ENCODE assay signal across 8 mouse cellular contexts in the genomic region with DNA sequence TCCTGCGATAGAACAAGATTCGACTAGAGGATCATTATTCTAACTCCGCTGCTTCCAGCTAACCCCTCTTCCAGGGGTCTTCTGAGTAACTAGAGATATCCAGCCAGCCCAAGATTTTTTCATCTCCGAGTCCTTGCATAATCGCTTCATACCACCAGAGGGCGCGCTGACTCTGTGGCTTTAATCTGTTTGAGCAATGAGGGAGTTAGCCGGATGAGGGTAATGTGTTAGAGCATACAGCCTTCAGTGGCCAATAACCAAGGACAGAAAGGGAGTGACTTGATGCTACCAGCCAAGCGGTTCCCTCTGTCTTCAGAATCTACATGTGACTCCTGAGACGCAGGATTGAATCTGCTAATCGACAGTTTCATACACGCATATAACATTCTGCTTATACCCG. TPM values are rescaled to one million over a fixed set of nuclear protein-coding genes. Genes with fewer than 3 reads are reported as not detected.
DNase-seq lines count a peak whose midpoint lies in the region; ATAC-seq and TF ChIP-seq lines count a peak whose summit lies in the region.

No protein-coding gene starts in this region.

- H3K36me3 ChIP-seq in kidney, embryonic 14.5 days (ENCODE audit: control insufficient read depth, insufficient read depth, low read length): no peaks in the 10 kb centered on the region
- no peaks in the 10 kb centered on the region for H3K36me3 ChIP-seq in liver, adult 2 months (ENCODE audit: control insufficient read depth, insufficient read depth, low read length)
- H3K36me3 ChIP-seq in stomach, postnatal 0 days (ENCODE audit: control insufficient read depth, insufficient read depth, low read length): no peaks in the 10 kb centered on the region

- H3K9me3 ChIP-seq in kidney, embryonic 14.5 days (ENCODE audit: control insufficient read depth, low read length): no peaks in the 10 kb centered on the region
- H3K9me3 ChIP-seq in stomach, postnatal 0 days (ENCODE audit: control insufficient read depth, low read length): no peaks in the 10 kb centered on the region

- TF ChIP-seq EP300 in stomach, postnatal 0 days (optimal IDR thresholded peaks at IDR 0.05): no peak

- intact Hi-C loops in gastrocnemius, postnatal 36 days (cut with DNase I): loop anchor here (2.0 to 10.0 kb wide), 2 partner anchors 58 to 264 kb away; no protein-coding TSS in a partner anchor

- no peak overlapping the region for H3K4me2 ChIP-seq in kidney, embryonic 14.5 days (replicated peaks; ENCODE audit: low read depth, low read length)
- no peak overlapping the region for H3K4me2 ChIP-seq in stomach, postnatal 0 days (replicated peaks; ENCODE audit: low read depth)

- TF ChIP-seq CTCF in liver, adult 2 months (IDR thresholded peaks at IDR 0.05; ENCODE audit: low read depth, low read length): peak; percentile 74
- peak; percentile 98 for TF ChIP-seq CTCF in stomach, postnatal 0 days (IDR thresholded peaks at IDR 0.05; ENCODE audit: low read depth)

- H3K4me1 ChIP-seq in kidney, embryonic 14.5 days (ENCODE audit: control insufficient read depth, insufficient read depth, low read length): peaks cover 15% of the 10 kb centered on the region
- peaks cover 4% of the 10 kb centered on the region; the same call in 1 of the 2 replicates for H3K4me1 ChIP-seq in liver, adult 2 months (ENCODE audit: control insufficient read depth, insufficient read depth, low read length)
- H3K4me1 ChIP-seq in stomach, postnatal 0 days (replicated peaks; ENCODE audit: control insufficient read depth, insufficient read depth): no peaks in the 10 kb centered on the region

- no peak overlapping the region for H3K27ac ChIP-seq in kidney, embryonic 14.5 days (ENCODE audit: low read depth, low read length)
- H3K27ac ChIP-seq in liver, adult 2 months (replicated peaks; ENCODE audit: insufficient read depth, low read depth, low read length): no peak overlapping the region
- H3K27ac ChIP-seq in stomach, postnatal 0 days (replicated peaks): no peak overlapping the region

- peak; percentile 36; the same call in 1 of the 2 replicates for ATAC-seq in kidney, embryonic 14.5 days (ENCODE audit: low FRiP score, low TSS enrichment)
- no peak for ATAC-seq in stomach, postnatal 0 days (ENCODE audit: low FRiP score, low TSS enrichment)

- 14% methylated on average over 13 of the region's 13 CpGs for WGBS in kidney, embryonic 14.5 days
- 10% methylated on average over 13 of the region's 13 CpGs for WGBS in liver, adult 2 months
- 12% methylated on average over 13 of the region's 13 CpGs for WGBS in stomach, postnatal 0 days

- H3K9ac ChIP-seq in kidney, embryonic 14.5 days (ENCODE audit: low read depth, low read length): no peak overlapping the region
- H3K9ac ChIP-seq in liver, adult 2 months (ENCODE audit: low read depth, low read length): no peak overlapping the region
- no peak overlapping the region for H3K9ac ChIP-seq in stomach, postnatal 0 days (ENCODE audit: low read length)

- H3K27me3 ChIP-seq in kidney, embryonic 14.5 days (ENCODE audit: control insufficient read depth, insufficient read depth, low read length): peaks cover 22% of the 10 kb centered on the region
- no peaks in the 10 kb centered on the region for H3K27me3 ChIP-seq in liver, adult 2 months (ENCODE audit: control insufficient read depth, insufficient read depth, low read length)
- no peaks in the 10 kb centered on the region; the same call in 1 of the 2 replicates for H3K27me3 ChIP-seq in stomach, postnatal 0 days (ENCODE audit: control insufficient read depth, insufficient read depth, low read length)

- no peaks in the 10 kb centered on the region; the same call in 1 of the 2 replicates for H3K79me2 ChIP-seq in liver, adult 2 months (ENCODE audit: control insufficient read depth, insufficient read depth, low read length)

- H3K4me3 ChIP-seq in kidney, embryonic 14.5 days (ENCODE audit: low read length): no peak overlapping the region
- H3K4me3 ChIP-seq in liver, adult 2 months (ENCODE audit: insufficient read depth, low read depth, low read length): no peak overlapping the region
- no peak overlapping the region for H3K4me3 ChIP-seq in stomach, postnatal 0 days (ENCODE audit: low read depth, low read length)

- no peak for TF ChIP-seq POLR2A in liver, adult 2 months (IDR thresholded peaks at IDR 0.05; ENCODE audit: extremely low read depth, insufficient read depth, low read length)

- peak; percentile 92 for DNase-seq in 416B (ENCODE audit: low read depth)
- peak; percentile 75 for DNase-seq in adrenal gland, adult 8-10 months
- peak; percentile 87 for DNase-seq in embryo, embryonic 11 days
- DNase-seq in gastrocnemius, postnatal 36 days: peak; percentile 74 to 78
- peak; percentile 70 for DNase-seq in liver, adult 2 months (ENCODE audit: extremely low read depth, low read depth, low spot score)
- peak; percentile 88 for DNase-seq in neural tube, embryonic 10.5 days (ENCODE audit: extremely low spot score, low spot score)
- peak; percentile 87 for DNase-seq in stomach, postnatal 0 days (ENCODE audit: low spot score)

RNA-seq across cellular contexts. Expression of gene Esrp2, which starts 4.0 kb away (rescaled TPM):
- total RNA-seq in adrenal gland, adult 8-10 months (2022): 1 to 10 TPM; 2.7 to 5.6 (median 4.7) TPM
- under 1 TPM in 1 of 2 experiments, not detected in 1; 0.26 TPM for total RNA-seq in gastrocnemius, postnatal 36 days (2021)
- 5.6 and 9.1 TPM in 2 replicates for polyA plus RNA-seq in kidney, embryonic 14.5 days (2014; fragmentation: Nextera tagmentation; extraction: Ambion mirVana)
- 43.6 and 50.5 TPM in 2 replicates for total RNA-seq in liver, adult 2 months (2014; rRNA removed)
- 76.8 and 86.2 TPM in 2 replicates for polyA plus RNA-seq in liver, adult 2 months (2012; rRNA removed)
- polyA plus RNA-seq in stomach, postnatal 0 days (2015; fragmentation: Nextera tagmentation; extraction: Ambion mirVana): 38.9 and 48.0 TPM in 2 replicates

RNA-seq across cellular contexts. Expression of gene Pla2g15, which starts 9.4 kb away (rescaled TPM):
- total RNA-seq in adrenal gland, adult 8-10 months (2022): 10 to 100 TPM; 31.7 to 39.8 (median 35.4) TPM
- 1 to 10 TPM; 2.8 to 3.0 TPM for total RNA-seq in gastrocnemius, postnatal 36 days (2021)
- 2.7 and 6.6 TPM in 2 replicates for polyA plus RNA-seq in kidney, embryonic 14.5 days (2014; fragmentation: Nextera tagmentation; extraction: Ambion mirVana)
- total RNA-seq in liver, adult 2 months (2014; rRNA removed): 11.3 and 12.5 TPM in 2 replicates
- 8.7 and 10.6 TPM in 2 replicates for polyA plus RNA-seq in liver, adult 2 months (2012; rRNA removed)
- 5.6 and 5.7 TPM in 2 replicates for polyA plus RNA-seq in stomach, postnatal 0 days (2015; fragmentation: Nextera tagmentation; extraction: Ambion mirVana)

RNA-seq across cellular contexts. Expression of gene Slc7a6, which starts 27.9 kb away (rescaled TPM):
- 10 to 100 TPM; 16.9 to 22.5 (median 21.0) TPM for total RNA-seq in adrenal gland, adult 8-10 months (2022)
- total RNA-seq in gastrocnemius, postnatal 36 days (2021): 10 to 100 TPM in 1 of 2 experiments, 1 to 10 TPM in 1; 5.9 to 10.1 TPM
- 87.4 and 90.3 TPM in 2 replicates for polyA plus RNA-seq in kidney, embryonic 14.5 days (2014; fragmentation: Nextera tagmentation; extraction: Ambion mirVana)
- 0.09 and 0.27 TPM in 2 replicates for total RNA-seq in liver, adult 2 months (2014; rRNA removed)
- 0.21 and 0.91 TPM in 2 replicates for polyA plus RNA-seq in liver, adult 2 months (2012; rRNA removed)
- 24.3 and 25.8 TPM in 2 replicates for polyA plus RNA-seq in stomach, postnatal 0 days (2015; fragmentation: Nextera tagmentation; extraction: Ambion mirVana)
